Mouse (Mus musculus) regulatory T cell (primary cell): ENCODE measurements around the gene Majin.

ENCODE experiments used
- in situ Hi-C: fragments of 300-600 bp; cut with MboI, MseI; formaldehyde crosslinking; loops from one replicate; pipeline ENCODE4 v1.15.1; 2025; ENCODE audit warnings: high pct_unique_total_duplicates

The Majin gene

GRCm38 (mm10) chr19:6226763-6227162 lies 42.6 kb downstream of the Majin start:
- in situ Hi-C loops = no loop called here

- in situ Hi-C loops = no loop called here
Observed at GRCm38 (mm10) chr19:6227864-6228263, 43.7 kb downstream of the Majin start.

- in situ Hi-C loops = no loop called here
Observed at GRCm38 (mm10) chr19:6230411-6230810, 46.2 kb downstream of the Majin start.

- in situ Hi-C loops = no loop called here
Observed at GRCm38 (mm10) chr19:6231036-6231435, 46.8 kb downstream of the Majin start.

GRCm38 (mm10) chr19:6233647-6234046 lies 49.5 kb downstream of the Majin start:
- in situ Hi-C loops = no loop called here

- in situ Hi-C loops = no loop called here
Observed at GRCm38 (mm10) chr19:6234337-6235083, 50.3 kb downstream of the Majin start.

GRCm38 (mm10) chr19:6235084-6236052 lies 51.2 kb downstream of the Majin start, which contains the start of gene Ppp2r5b:
Gene Ppp2r5b, minus strand, starts transcription at chr19:6235872.
- in situ Hi-C loops = no loop called here

GRCm38 (mm10) chr19:6236053-6236441 lies 51.9 kb downstream of the Majin start:
- in situ Hi-C loops = no loop called here

GRCm38 (mm10) chr19:6236842-6237241 lies 52.7 kb downstream of the Majin start:
- in situ Hi-C loops = no loop called here

- in situ Hi-C loops = no loop called here
Observed at GRCm38 (mm10) chr19:6238740-6239139, 54.6 kb downstream of the Majin start.

GRCm38 (mm10) chr19:6240136-6240535 lies 55.9 kb downstream of the Majin start:
- in situ Hi-C loops = no loop called here

GRCm38 (mm10) chr19:6240725-6241124 lies 56.5 kb downstream of the Majin start:
- in situ Hi-C loops = no loop called here

GRCm38 (mm10) chr19:6241274-6242107 lies 57.3 kb downstream of the Majin start, which contains the start of gene Atg2a:
Gene Atg2a, plus strand, starts transcription at chr19:6241668.
- in situ Hi-C loops = no loop called here

GRCm38 (mm10) chr19:6242281-6242680 lies 58.1 kb downstream of the Majin start:
- in situ Hi-C loops = no loop called here

- in situ Hi-C loops = no loop called here
Observed at GRCm38 (mm10) chr19:6243226-6243625, 59.0 kb downstream of the Majin start.

GRCm38 (mm10) chr19:6245806-6246205 lies 61.6 kb downstream of the Majin start:
- in situ Hi-C loops = no loop called here

- in situ Hi-C loops = no loop called here
Observed at GRCm38 (mm10) chr19:6247526-6248300, 63.5 kb downstream of the Majin start.

GRCm38 (mm10) chr19:6253021-6253420 lies 68.8 kb downstream of the Majin start:
- in situ Hi-C loops = loop anchor here (5.0 kb wide), 1 partner anchor 51 kb away; no protein-coding TSS in a partner anchor

GRCm38 (mm10) chr19:6260428-6260827 lies 76.2 kb downstream of the Majin start:
- in situ Hi-C loops = no loop called here

- in situ Hi-C loops = no loop called here
Observed at GRCm38 (mm10) chr19:6260946-6261345, 76.8 kb downstream of the Majin start.

GRCm38 (mm10) chr19:6261379-6261778 lies 77.2 kb downstream of the Majin start:
- in situ Hi-C loops = no loop called here
